Mouse (Mus musculus) heart, embryonic 15.5 days (tissue): Measurements from ENCODE around the gene Hspa14. TPM values are rescaled to one million over a fixed set of nuclear protein-coding genes. Genes with fewer than 3 reads are reported as not detected.

ENCODE experiments used
- polyA plus RNA-seq: library from polyadenylated mRNA; unstranded; fragments of >200 nt; fragmentation: Nextera tagmentation; extraction: Ambion mirVana; gene quantifications from 2 replicates; pipeline ENCODE4 v1.2.1, GENCODE M21; 2015

Gene Hspa14
- polyA plus RNA-seq, 1 experiment from 2014 or later, result 67.9 TPM

Other genes with a start within 250 kb of the Hspa14 start
- 26.4 and 30.6 TPM in 2 replicates for gene Nmt2, start 228.6 kb downstream of the Hspa14 start, polyA plus RNA-seq
- 10.6 and 11.5 TPM in 2 replicates for gene Rpp38, start 180.2 kb downstream of the Hspa14 start, polyA plus RNA-seq
- gene Acbd7, start 176.6 kb downstream of the Hspa14 start, polyA plus RNA-seq, result 0.34 and 0.38 TPM in 2 replicates
- not detected in 2 replicates for gene Olah, start 115.6 kb downstream of the Hspa14 start, polyA plus RNA-seq
- 0.47 and 1.0 TPM in 2 replicates for gene Meig1, start 90.2 kb downstream of the Hspa14 start, polyA plus RNA-seq
- gene Dclre1c, start 88.7 kb downstream of the Hspa14 start, polyA plus RNA-seq, result 3.4 and 5.3 TPM in 2 replicates
- 5.3 and 7.0 TPM in 2 replicates for gene Suv39h2, start 37.8 kb downstream of the Hspa14 start, polyA plus RNA-seq
- gene Gm45902, start within 50 bp of the Hspa14 start, polyA plus RNA-seq, result 2.7 and 3.2 TPM in 2 replicates
- 0.37 and 0.45 TPM in 2 replicates for gene Cdnf, start 216 bp upstream of the Hspa14 start, polyA plus RNA-seq
- 17.8 and 29.4 TPM in 2 replicates for gene Fam107b, start 57.7 kb upstream of the Hspa14 start, polyA plus RNA-seq